Mouse (Mus musculus): ENCODE measurements at regions not wholly inside any gene's neighbourhood (a gene's known extent, or its start where the extent isn't known, plus 50 kb on each side); places are given as distances from the start of the nearest gene placed in this dataset.

GRCm38 (mm10) chr14:76225532-76225931, 114.8 kb downstream of the Nufip1 start:
- TF ChIP-seq CTCF (conservative IDR thresholded peaks at IDR 0.05; ENCODE audit: low read length) (no peak), NANOG (IDR thresholded peaks at IDR 0.05; ENCODE audit: borderline replicate concordance, low read length) (no peak), POU5F1 (IDR thresholded peaks at IDR 0.05; ENCODE audit: borderline replicate concordance, low read length) (no peak)

All from E14TG2a.4 (cell line).